Mouse (Mus musculus): ENCODE results near the gene Pllp.

- no peak for TF ChIP-seq CTCF (IDR thresholded peaks at IDR 0.05; ENCODE audit: borderline replicate concordance, insufficient read depth, low read depth, low read length)
- no peak for TF ChIP-seq POLR2A (IDR thresholded peaks at IDR 0.05; ENCODE audit: borderline replicate concordance, insufficient read depth, low read length)
Observed at GRCm38 (mm10) chr8:94725998-94726397, 29.9 kb upstream of the Pllp start.
